In genomic region chr19:28163195-28163594, GRCm38 (mm10) we compare ENCODE assay signal across 24 mouse cellular contexts.
DNase-seq lines count a peak whose midpoint lies in the region; ATAC-seq and TF ChIP-seq lines count a peak whose summit lies in the region.
"Had no signal": no experiment of that assay in that cellular context is flagged by ENCODE, and none has a peak within 500 bp of the region (broad histone marks: within the 10 kb centered on the region; RNA-seq: fewer than 3 reads in every experiment).

No protein-coding gene starts in this region.

- TF ChIP-seq CTCF in thymus, adult 2 months (IDR thresholded peaks at IDR 0.05; ENCODE audit: borderline replicate concordance, control insufficient read depth, extremely low read depth, insufficient read depth, low read length, poor library complexity), result no peak

- H3K36me3 ChIP-seq in thymus, adult 2 months (ENCODE audit: control insufficient read depth, insufficient read depth, low read length), result no peaks in the 10 kb centered on the region
- H3K36me3 ChIP-seq: G1E had no signal

- 93% methylated on average over 6 of the region's 6 CpGs for WGBS in thymus, adult 2 months

- peak; percentile 10 for DNase-seq in adrenal gland, postnatal 14 days
- DNase-seq in adrenal gland, postnatal 4 days (ENCODE audit: low spot score in 2 of 2), result no peak
- peak; percentile 8 for DNase-seq in 416B (ENCODE audit: low read depth)
- no peak for DNase-seq in thymus, adult 2 months
- no peak for DNase-seq in gastrocnemius, postnatal 14 days
- DNase-seq in retina, embryonic 14.5 days (ENCODE audit: low spot score), result no peak
- DNase-seq: adrenal gland, adult 2 months; adrenal gland, adult 8-10 months; adrenal gland, postnatal 10 days; adrenal gland, postnatal 25 days; adrenal gland, postnatal 36 days; B cell, adult 2 months; cerebellum, adult 11 months; cerebellum, adult 11-12 months; cerebellum, adult 18-20 months; cerebellum, adult 2 months; cerebellum, adult 8-10 months had no signal

- no peak for TF ChIP-seq POLR2A in thymus, adult 2 months (IDR thresholded peaks at IDR 0.05; ENCODE audit: control insufficient read depth, extremely low read depth, insufficient read depth, low read length, poor library complexity)

- no peaks in the 10 kb centered on the region for H3K4me1 ChIP-seq in thymus, adult 2 months (replicated peaks; ENCODE audit: control insufficient read depth, insufficient read depth, low read length)

- H3K27ac ChIP-seq in thymus, adult 2 months (ENCODE audit: control insufficient read depth, insufficient read depth, low read length), result no peak overlapping the region

- intact Hi-C loops in gastrocnemius, postnatal 14 days (cut with DNase I; ENCODE audit: low total_unique reads), result loop anchor here (10.0 kb wide), 1 partner anchor 562 kb away; no protein-coding TSS in a partner anchor

- peak; percentile 61 for ATAC-seq in granulocyte monocyte progenitor cell, adult 5-6 weeks (replicated peaks; ENCODE audit: poor library complexity, severe bottlenecking)
- peak; percentile 75 for ATAC-seq in megakaryocyte progenitor cell, adult 5-6 weeks (replicated peaks; ENCODE audit: poor library complexity)
- ATAC-seq: activated CD4-positive, CD25-positive, alpha-beta regulatory T cell, adult 4 months; CD4-positive, CD25-positive, alpha-beta regulatory T cell, adult 4 months; Patski had no signal

- no peak overlapping the region for H3K4me3 ChIP-seq in thymus, adult 2 months (ENCODE audit: control insufficient read depth, insufficient read depth, low read length)

- H3K27me3 ChIP-seq in thymus, adult 2 months (ENCODE audit: control insufficient read depth, insufficient read depth, low read length), result no peaks in the 10 kb centered on the region
- H3K27me3 ChIP-seq: CH12.LX, Patski had no signal

Comparison
In these comparisons a context has a peak if more than half of its experiments do, and no peak if none do; other contexts are left out.
1. DNase-seq: peak in adrenal gland, postnatal 14 days (single experiment) and 416B (single experiment); none in adrenal gland, postnatal 4 days (0 of 2), thymus, adult 2 months (single experiment), gastrocnemius, postnatal 14 days (single experiment) and retina, embryonic 14.5 days (single experiment).